Mouse (Mus musculus) liver, embryonic 16.5 days (tissue): ENCODE results near the gene Plxnc1. TPM values are rescaled to one million over a fixed set of nuclear protein-coding genes. Genes with fewer than 3 reads are reported as not detected.
A peak's percentile ranks its signal among the peaks of the same experiment; 100 is the strongest.

Source experiments
- ATAC-seq: fragments of 200-750 bp; cut with Nextera tagmentation; 2 replicates; pipeline ENCODE4 v1.8.0; 2017; ENCODE audit warnings: low read depth, mild to moderate bottlenecking, moderate number of reproducible peaks, moderate library complexity
- H3K27ac ChIP-seq: fragments of 300-500 bp; sonication (generic); 2 replicates; pipeline ENCODE4 v1.5.1; 2014; ENCODE audit warnings: mild to moderate bottlenecking, low read length
- H3K27me3 ChIP-seq: fragments of 300-500 bp; sonication (generic); 2 replicates; pipeline ENCODE4 v1.6.1; 2014; ENCODE audit warnings: low read depth, low read length, mixed read lengths; ENCODE audit not compliant: control insufficient read depth, insufficient read depth
- H3K36me3 ChIP-seq: fragments of 300-500 bp; sonication (generic); 2 replicates; pipeline ENCODE4 v1.6.1; 2014; ENCODE audit warnings: mild to moderate bottlenecking; ENCODE audit not compliant: control insufficient read depth, insufficient read depth
- H3K4me1 ChIP-seq: fragments of 300-500 bp; sonication (generic); 2 replicates; pipeline ENCODE4 v1.6.1; 2014; ENCODE audit warnings: low read depth, low read length, mixed read lengths; ENCODE audit not compliant: control insufficient read depth
- H3K4me2 ChIP-seq: fragments of 300-500 bp; sonication (generic); 2 replicates; pipeline ENCODE4 v1.6.1; 2014; ENCODE audit warnings: low read depth, low read length, mixed read lengths
- H3K4me3 ChIP-seq: fragments of 300-500 bp; sonication (generic); 2 replicates; pipeline ENCODE4 v1.5.1; 2014; ENCODE audit warnings: low read depth, mild to moderate bottlenecking, low read length
- H3K9ac ChIP-seq: fragments of 300-500 bp; sonication (generic); 2 replicates; pipeline ENCODE4 v1.6.1; 2014; ENCODE audit warnings: low read depth, low read length
- H3K9me3 ChIP-seq: fragments of 300-500 bp; sonication (generic); replicated peaks from 2 replicates; pipeline ENCODE4 v1.6.1; 2016; ENCODE audit warnings: low read length; ENCODE audit not compliant: control insufficient read depth
- WGBS: fragments of 180-500 bp; shearing (Covaris S2); extraction: QIAGEN DNeasy Blood & Tissue Kit; methylation state at CpG from one replicate; pipeline ENCODE4 v1.1.7; 2014; ENCODE audit not compliant: insufficient replicate concordance; 5-methylcytosine and 5-hydroxymethylcytosine counted together
- polyA plus RNA-seq: library from polyadenylated mRNA; unstranded; fragments of >200 nt; fragmentation: Nextera tagmentation; extraction: Ambion mirVana; gene quantifications from 2 replicates; pipeline ENCODE4 v1.2.1, GENCODE M21; 2015

Plxnc1 gene
- polyA plus RNA-seq, 1 experiment from 2014 or later = 1.5 TPM

- peak; percentile 99 for ATAC-seq
- no peaks in the 10 kb centered on the region for H3K36me3 ChIP-seq
- H3K27me3 ChIP-seq = no peaks in the 10 kb centered on the region
- peak overlapping the region; percentile 26 for H3K4me3 ChIP-seq
- peaks cover 46% of the 10 kb centered on the region for H3K4me1 ChIP-seq
- WGBS = 16% methylated on average over 9 of the region's 9 CpGs
- H3K4me2 ChIP-seq = peak overlapping the region; percentile 65
- peak overlapping the region; percentile 52 for H3K9ac ChIP-seq
- no peaks in the 10 kb centered on the region for H3K9me3 ChIP-seq
- peak overlapping the region; percentile 96 for H3K27ac ChIP-seq
Observed at GRCm38 (mm10) chr10:94931961-94932832, 12.4 kb downstream of the Plxnc1 start.

GRCm38 (mm10) chr10:94928164-94928563, 16.5 kb downstream of the Plxnc1 start:
- no peak for ATAC-seq
- Histone ChIP-seq H3K9me3 (no peaks in the 10 kb centered on the region), H3K4me2 (no peak overlapping the region), H3K4me1 (peaks cover 47% of the 10 kb centered on the region), H3K36me3 (no peaks in the 10 kb centered on the region), H3K4me3 (no peak overlapping the region), H3K27ac (no peak overlapping the region), H3K9ac (no peak overlapping the region), H3K27me3 (no peaks in the 10 kb centered on the region)
- 58% methylated on average over 4 of the region's 4 CpGs for WGBS

GRCm38 (mm10) chr10:94926297-94926696, 18.3 kb downstream of the Plxnc1 start:
- H3K4me1 ChIP-seq = peaks cover 38% of the 10 kb centered on the region
- no peaks in the 10 kb centered on the region for H3K9me3 ChIP-seq
- WGBS = 67% methylated on average over 3 of the region's 3 CpGs
- no peaks in the 10 kb centered on the region for H3K36me3 ChIP-seq
- ATAC-seq = no peak
- no peak overlapping the region for H3K9ac ChIP-seq
- no peak overlapping the region for H3K4me2 ChIP-seq
- H3K27ac ChIP-seq = no peak overlapping the region
- H3K27me3 ChIP-seq = no peaks in the 10 kb centered on the region
- no peak overlapping the region for H3K4me3 ChIP-seq

- Histone ChIP-seq H3K9me3 (no peaks in the 10 kb centered on the region), H3K9ac (no peak overlapping the region), H3K4me2 (peak overlapping the region; percentile 18; the same call in 1 of the 2 replicates), H3K27ac (peak overlapping the region; percentile 48), H3K27me3 (no peaks in the 10 kb centered on the region), H3K36me3 (no peaks in the 10 kb centered on the region), H3K4me3 (no peak overlapping the region), H3K4me1 (peaks cover 38% of the 10 kb centered on the region)
- WGBS = 32% methylated on average over 4 of the region's 4 CpGs
- ATAC-seq = peak; percentile 27; the same call in 1 of the 2 replicates
Observed at GRCm38 (mm10) chr10:94924878-94925277, 19.8 kb downstream of the Plxnc1 start.

- peak; percentile 40 for ATAC-seq
- Histone ChIP-seq H3K36me3 (no peaks in the 10 kb centered on the region), H3K4me3 (no peak overlapping the region), H3K27ac (peak overlapping the region; percentile 48), H3K4me2 (peak overlapping the region; percentile 18; the same call in 1 of the 2 replicates), H3K9ac (no peak overlapping the region), H3K4me1 (peaks cover 38% of the 10 kb centered on the region), H3K9me3 (no peaks in the 10 kb centered on the region), H3K27me3 (no peaks in the 10 kb centered on the region)
- WGBS = 23% methylated on average over 4 of the region's 4 CpGs
Observed at GRCm38 (mm10) chr10:94924450-94924849, 20.2 kb downstream of the Plxnc1 start.

GRCm38 (mm10) chr10:94923337-94923762, 21.3 kb downstream of the Plxnc1 start:
- no peak overlapping the region for H3K4me3 ChIP-seq
- no peaks in the 10 kb centered on the region for H3K36me3 ChIP-seq
- H3K4me1 ChIP-seq = peaks cover 44% of the 10 kb centered on the region
- H3K9ac ChIP-seq = peak overlapping the region; percentile 15
- no peaks in the 10 kb centered on the region for H3K27me3 ChIP-seq
- peak overlapping the region; percentile 37 for H3K4me2 ChIP-seq
- peak; percentile 56 for ATAC-seq
- WGBS = 9% methylated on average over 7 of the region's 7 CpGs
- peak overlapping the region; percentile 78 for H3K27ac ChIP-seq
- H3K9me3 ChIP-seq = no peaks in the 10 kb centered on the region

- H3K36me3 ChIP-seq = no peaks in the 10 kb centered on the region
- no peaks in the 10 kb centered on the region for H3K27me3 ChIP-seq
- peak overlapping the region; percentile 37; the same call in 1 of the 2 replicates for H3K4me2 ChIP-seq
- 54% methylated on average over 12 of the region's 12 CpGs for WGBS
- H3K4me1 ChIP-seq = peaks cover 49% of the 10 kb centered on the region
- peak overlapping the region; percentile 15 for H3K9ac ChIP-seq
- no peak for ATAC-seq
- no peak overlapping the region for H3K4me3 ChIP-seq
- H3K9me3 ChIP-seq = no peaks in the 10 kb centered on the region
- peak overlapping the region; percentile 78 for H3K27ac ChIP-seq
Observed at GRCm38 (mm10) chr10:94922848-94923247, 21.8 kb downstream of the Plxnc1 start.

- H3K4me1 ChIP-seq = peaks cover 59% of the 10 kb centered on the region
- no peak overlapping the region for H3K9ac ChIP-seq
- H3K27ac ChIP-seq = no peak overlapping the region
- no peaks in the 10 kb centered on the region for H3K27me3 ChIP-seq
- 82% methylated on average over 6 of the region's 6 CpGs for WGBS
- no peaks in the 10 kb centered on the region for H3K9me3 ChIP-seq
- no peak overlapping the region for H3K4me2 ChIP-seq
- no peak overlapping the region for H3K4me3 ChIP-seq
- no peak for ATAC-seq
- no peaks in the 10 kb centered on the region for H3K36me3 ChIP-seq
Observed at GRCm38 (mm10) chr10:94921751-94922150, 22.9 kb downstream of the Plxnc1 start.

GRCm38 (mm10) chr10:94920526-94920925, 24.1 kb downstream of the Plxnc1 start:
- Histone ChIP-seq H3K9ac (no peak overlapping the region), H3K27ac (peak overlapping the region; percentile 84; the same call in 1 of the 2 replicates), H3K4me3 (no peak overlapping the region), H3K9me3 (no peaks in the 10 kb centered on the region), H3K4me2 (0 out of 2 replicates have a peak overlapping the region, but pooled peaks have one; percentile 67), H3K27me3 (no peaks in the 10 kb centered on the region), H3K36me3 (no peaks in the 10 kb centered on the region), H3K4me1 (peaks cover 70% of the 10 kb centered on the region)
- no peak for ATAC-seq
- WGBS = 77% methylated on average over 8 of the region's 8 CpGs
